Mouse (Mus musculus) splenic B cell, adult 2 months (primary cell): ENCODE results near the gene Hist1h1e.
A peak's percentile ranks its signal among the peaks of the same experiment; 100 is the strongest.
"Not testable (repeated sequence)": the region's sequence is repeated elsewhere in the genome, so short reads cannot be mapped to it uniquely, and the experiment has no call there.

Source experiments
- DNase-seq: peaks from one replicate; pipeline ENCODE4 v3.0.0-alpha.2; 2011; ENCODE audit warnings: low read depth, low spot score
- H3K27me3 ChIP-seq: 2 replicates; pipeline ENCODE4 v1.6.1; 2012; ENCODE audit warnings: mild to moderate bottlenecking, low read length, moderate library complexity, mixed read lengths; ENCODE audit not compliant: control insufficient read depth, poor library complexity, insufficient read depth, severe bottlenecking
- H3K36me3 ChIP-seq: 2 replicates; pipeline ENCODE4 v1.6.1; 2012; ENCODE audit warnings: mild to moderate bottlenecking, low read length, moderate library complexity, mixed read lengths; ENCODE audit not compliant: control insufficient read depth, poor library complexity, insufficient read depth, severe bottlenecking

Gene Hist1h1e

DNA sequence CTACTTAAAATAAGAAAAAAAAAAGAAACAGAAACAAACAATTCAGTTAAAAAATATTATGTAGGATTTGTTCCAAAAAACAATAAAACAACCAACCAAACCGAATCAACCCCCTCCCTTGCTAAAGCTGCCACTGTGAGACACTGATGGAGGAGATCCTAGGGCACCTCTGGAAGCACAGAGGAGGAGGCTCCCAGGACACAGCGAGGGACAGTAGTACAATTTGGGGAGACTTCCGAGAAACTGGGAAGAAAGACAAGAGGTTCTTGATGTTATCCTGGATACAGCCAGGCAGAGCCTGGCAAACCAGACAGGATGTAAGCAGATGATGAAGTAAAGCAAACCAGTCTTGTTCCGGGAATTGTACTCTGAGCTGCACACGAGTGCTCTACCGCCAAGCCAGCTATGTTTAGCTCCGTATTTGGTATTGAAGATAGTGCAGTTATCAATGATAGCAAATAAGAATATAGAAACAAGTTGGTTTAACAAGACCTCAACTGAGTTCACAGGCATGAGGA is 19.1 kb downstream of the Hist1h1e start:
- Histone ChIP-seq H3K36me3 (no peaks in the 10 kb centered on the region), H3K27me3 (no peaks in the 10 kb centered on the region)
- no peak for DNase-seq

DNA sequence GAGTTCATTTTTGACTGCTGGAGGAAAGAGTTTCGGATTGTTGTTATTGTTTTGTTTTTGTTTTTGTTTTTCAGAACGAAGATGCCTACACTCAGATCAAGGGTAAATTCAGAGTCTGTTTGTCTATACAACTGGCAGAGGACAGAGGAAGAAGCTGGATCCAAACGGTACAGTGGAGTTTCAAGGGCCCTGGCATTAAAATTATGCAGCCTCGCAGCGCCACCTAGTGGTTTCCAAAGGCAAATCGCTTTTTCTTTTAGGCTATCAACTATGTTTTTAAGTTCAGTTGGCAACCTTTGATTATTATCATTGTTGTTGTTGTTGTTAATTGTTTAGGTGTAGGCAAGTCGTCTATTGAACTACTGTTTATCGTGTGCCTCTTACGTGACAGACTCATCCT is 24.4 kb downstream of the Hist1h1e start:
- no peaks in the 10 kb centered on the region for H3K27me3 ChIP-seq
- no peaks in the 10 kb centered on the region for H3K36me3 ChIP-seq
- peak; percentile 89 for DNase-seq

DNA sequence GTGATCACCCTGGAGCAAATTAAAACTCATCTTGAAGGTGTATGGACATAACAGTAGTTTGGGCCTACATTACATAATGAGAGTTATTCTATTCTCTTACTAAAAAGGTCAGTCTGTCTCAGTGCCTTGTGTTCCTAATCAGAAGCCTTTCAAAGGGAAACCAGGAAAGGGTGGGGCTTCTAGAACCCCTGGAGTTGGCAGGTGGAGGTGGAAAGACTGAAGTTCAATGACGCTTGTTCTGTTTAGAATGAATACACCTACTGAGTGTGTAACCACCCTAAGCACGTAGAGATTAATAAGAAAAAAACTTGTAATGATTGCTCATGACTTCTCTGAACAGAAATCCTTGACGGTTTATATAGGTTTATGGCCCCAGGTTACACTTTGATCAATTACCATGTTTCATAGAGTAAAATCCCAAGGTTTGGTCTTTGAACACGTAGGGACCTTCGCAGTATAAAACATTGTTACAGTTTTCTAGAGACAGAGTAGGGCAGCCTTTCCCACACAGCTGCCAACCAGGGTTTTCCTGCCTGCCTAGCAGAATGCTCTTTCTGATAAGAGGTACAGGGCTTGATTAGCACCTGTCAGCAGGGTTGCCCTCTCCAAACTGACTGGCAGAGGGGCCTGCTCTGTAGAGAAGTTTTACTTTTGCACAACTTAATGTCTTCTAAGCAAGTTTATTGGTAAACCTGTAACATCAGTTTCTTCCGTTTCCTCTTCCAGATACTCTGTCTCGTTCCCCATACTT is 26.6 kb downstream of the Hist1h1e start:
- no peak for DNase-seq
- Histone ChIP-seq H3K36me3 (no peaks in the 10 kb centered on the region), H3K27me3 (no peaks in the 10 kb centered on the region)

DNA sequence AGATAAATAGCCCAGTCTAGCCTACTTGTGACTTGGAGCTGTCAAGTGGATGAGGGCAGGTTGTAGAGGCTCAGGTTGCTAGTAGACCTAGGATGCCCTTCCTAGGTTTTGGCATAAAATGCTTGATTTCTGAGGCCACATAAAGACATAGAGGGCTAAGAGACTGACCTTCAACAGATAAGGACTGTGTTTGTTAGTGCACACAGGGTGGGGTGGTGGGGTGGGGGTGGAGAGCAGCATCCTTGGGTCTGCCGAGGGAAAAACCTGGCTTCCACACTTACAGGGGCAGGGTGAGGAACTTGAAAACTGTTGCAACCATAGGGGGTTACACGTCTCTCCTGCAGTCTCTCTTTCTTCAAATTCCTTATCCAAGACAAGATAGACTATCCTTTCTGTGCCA is 27.2 kb downstream of the Hist1h1e start:
- H3K36me3 ChIP-seq: no peaks in the 10 kb centered on the region
- no peaks in the 10 kb centered on the region for H3K27me3 ChIP-seq
- DNase-seq: no peak

DNA sequence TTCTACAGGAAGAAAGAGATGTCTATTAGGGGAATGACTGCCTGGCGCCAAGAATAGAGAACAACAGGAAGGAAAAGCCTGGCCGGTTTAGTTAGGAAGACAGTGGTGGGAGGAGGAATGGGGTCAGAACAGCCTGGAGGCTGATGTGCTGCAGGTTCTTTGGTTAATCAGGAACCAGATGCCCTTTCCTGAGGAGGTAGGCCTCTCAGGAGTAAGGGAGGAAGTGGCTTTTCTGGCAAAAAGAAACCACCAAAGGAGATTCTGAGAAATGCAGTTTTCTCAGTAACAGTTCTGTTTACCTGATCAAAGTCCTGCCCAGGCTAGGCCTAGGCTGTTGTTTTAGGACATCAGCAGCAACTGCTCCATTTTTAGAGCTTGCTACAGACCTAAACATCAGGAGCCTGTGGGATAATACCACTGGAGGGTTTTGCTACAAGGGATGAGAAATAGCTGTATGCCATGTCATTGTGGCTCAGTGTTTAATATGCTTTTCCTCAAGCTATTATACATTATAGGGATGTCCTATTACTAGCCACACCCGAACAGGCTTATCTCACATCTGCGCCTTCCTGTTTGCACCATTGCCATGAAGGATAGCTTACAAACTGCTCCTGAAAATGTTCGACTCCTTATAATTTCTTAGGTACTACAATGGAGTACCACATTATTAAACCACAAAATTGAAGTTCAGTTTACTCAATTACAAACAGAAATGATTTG is 29.1 kb downstream of the Hist1h1e start:
- DNase-seq: no peak
- H3K36me3 ChIP-seq: no peaks in the 10 kb centered on the region
- no peaks in the 10 kb centered on the region for H3K27me3 ChIP-seq

DNA sequence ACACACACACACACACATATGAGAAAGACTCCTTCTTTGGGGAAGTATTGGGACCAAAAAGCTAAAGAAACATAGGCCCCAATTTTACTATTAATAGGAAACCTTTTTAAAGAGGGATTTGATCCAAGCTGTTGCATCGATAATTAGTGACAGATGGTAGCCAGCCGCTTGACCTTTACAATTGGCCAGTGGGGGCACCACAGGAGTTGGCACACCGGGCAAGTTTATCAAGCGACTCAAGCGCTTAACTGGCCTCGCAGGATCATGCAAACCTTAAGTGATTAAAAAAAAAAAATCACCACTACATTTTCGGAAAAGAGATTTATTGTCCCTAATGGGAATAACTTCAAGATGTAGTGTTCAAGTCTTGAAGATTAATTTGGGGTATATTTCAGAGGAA is 29.7 kb downstream of the Hist1h1e start:
- no peaks in the 10 kb centered on the region for H3K36me3 ChIP-seq
- no peak for DNase-seq
- no peaks in the 10 kb centered on the region for H3K27me3 ChIP-seq

DNA sequence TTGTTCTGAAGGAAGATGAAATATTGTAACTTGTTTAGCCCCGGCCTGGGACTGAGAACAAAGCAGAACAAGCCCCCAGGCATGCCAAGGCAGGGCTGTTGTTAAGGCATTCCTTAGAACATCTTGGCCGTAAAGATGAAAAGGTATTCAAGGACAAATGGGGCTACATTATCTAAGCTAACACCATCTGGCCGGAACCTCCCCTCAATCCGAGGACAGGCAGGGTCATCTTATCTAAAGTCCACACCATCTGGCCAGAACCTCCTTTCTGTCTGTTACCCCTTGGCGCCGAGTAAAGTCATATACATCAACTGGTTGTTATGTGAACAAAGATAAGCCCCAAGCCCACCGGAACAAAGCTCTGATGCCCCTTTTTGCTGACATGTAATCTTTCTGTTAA is 30.5 kb downstream of the Hist1h1e start:
- not testable (repeated sequence) for DNase-seq, H3K36me3 ChIP-seq, H3K27me3 ChIP-seq

DNA sequence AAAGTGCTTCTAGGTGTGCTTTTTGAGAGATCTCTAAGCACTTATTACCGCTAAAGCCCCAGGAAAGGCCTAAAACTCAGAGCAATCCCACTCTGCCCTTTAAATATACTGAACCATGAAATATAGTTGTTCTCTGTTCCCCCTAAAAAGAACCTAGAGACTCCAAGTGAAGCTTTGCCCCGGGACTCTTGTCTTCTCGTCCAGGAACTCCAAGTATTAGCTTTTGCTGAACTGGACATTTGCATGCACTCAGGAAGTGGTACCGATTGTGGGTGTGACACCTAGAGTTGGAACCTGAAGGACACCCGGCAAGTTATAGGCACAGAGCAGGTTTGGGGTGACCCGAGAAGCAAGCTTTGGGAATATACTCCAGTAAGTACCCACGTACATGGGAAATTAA is 31.2 kb downstream of the Hist1h1e start:
- no peak for DNase-seq

DNA sequence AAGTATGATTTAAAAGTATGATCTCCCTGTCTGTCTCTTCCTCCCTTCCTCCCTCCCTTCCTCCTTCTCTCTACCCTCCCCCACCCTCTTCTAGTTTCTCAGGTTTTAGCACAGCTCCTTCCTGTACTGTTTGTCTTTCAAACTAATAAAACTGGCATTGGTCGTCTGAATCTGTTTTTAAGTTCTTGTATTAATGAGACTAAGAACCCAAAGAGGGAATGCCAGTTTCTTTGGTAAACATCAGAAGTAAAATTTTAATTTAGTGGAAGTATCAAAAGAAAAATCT is 35.5 kb downstream of the Hist1h1e start:
- Histone ChIP-seq H3K36me3 (no peaks in the 10 kb centered on the region), H3K27me3 (no peaks in the 10 kb centered on the region)
- DNase-seq: peak; percentile 7

More for the DNA sequence above, 31.2 kb downstream of the Hist1h1e start:
- H3K27me3 ChIP-seq: no peaks in the 10 kb centered on the region
- no peaks in the 10 kb centered on the region for H3K36me3 ChIP-seq

DNA sequence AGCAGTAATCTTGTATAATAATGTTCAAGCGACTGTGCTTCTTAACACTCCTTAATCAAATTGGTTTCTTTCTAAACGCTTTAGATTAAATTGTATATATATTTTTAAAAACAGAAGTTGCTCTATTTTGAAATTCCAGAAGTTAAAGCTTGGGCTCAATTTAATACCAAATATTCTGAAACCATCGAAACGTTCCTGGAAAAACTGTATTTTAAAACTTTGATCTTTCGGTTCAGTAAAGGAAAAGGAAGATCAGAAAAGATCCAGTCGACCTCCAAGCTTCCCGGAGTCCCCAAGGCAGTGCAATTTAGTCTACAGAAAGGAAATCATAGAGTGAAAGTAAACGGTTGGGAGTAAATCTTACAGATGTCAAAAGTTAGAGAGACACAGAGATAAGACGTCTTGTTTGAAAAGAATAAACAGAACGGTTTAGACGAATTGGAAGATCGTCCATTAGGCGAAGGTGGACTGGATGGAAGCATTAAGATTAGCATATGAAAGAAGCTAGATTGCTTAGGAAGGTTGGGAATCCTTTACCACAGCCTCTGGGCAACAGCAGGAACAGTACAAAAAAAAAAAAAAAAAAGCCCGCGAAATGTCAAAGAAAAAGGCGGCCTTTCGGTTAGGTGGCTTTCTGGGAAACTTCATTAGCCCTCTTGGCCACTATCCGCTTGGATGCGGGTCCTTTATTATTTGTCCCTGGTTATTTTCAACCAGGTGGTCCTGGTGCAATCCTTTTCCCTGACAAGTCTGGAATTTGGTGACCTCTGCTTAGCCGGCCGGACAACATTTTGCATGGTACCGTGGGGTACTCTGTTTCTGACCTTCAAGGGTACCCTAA is 36.0 kb downstream of the Hist1h1e start:
- DNase-seq: peak; percentile 24
- Histone ChIP-seq H3K36me3 (no peaks in the 10 kb centered on the region), H3K27me3 (no peaks in the 10 kb centered on the region)

DNA sequence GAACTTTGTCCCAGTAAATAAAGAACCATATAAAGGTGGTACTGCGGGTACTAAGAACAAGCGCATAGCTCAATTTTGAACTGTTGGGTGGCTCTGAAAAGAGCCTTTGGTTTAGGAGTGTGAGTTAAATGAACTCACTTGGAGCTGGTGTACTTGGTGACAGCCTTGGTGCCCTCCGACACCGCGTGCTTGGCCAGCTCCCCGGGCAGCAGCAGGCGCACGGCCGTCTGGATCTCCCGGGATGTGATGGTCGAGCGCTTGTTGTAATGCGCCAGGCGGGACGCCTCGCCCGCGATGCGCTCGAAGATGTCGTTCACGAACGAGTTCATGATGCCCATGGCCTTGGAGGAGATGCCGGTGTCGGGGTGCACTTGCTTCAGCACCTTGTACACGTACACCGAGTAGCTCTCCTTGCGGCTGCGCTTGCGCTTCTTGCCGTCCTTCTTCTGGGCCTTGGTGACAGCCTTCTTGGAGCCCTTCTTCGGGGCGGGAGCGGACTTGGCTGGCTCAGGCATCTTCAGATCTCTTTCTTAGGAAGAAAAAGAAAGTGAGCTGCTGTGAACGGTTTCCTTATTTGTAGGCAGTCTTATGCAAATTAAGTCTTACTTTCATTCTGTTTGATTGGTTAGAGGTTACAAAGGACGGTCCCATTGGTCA is 36.8 kb downstream of the Hist1h1e start:
- peak; percentile 94 for DNase-seq
- not testable (repeated sequence) for H3K36me3 ChIP-seq, H3K27me3 ChIP-seq

DNA sequence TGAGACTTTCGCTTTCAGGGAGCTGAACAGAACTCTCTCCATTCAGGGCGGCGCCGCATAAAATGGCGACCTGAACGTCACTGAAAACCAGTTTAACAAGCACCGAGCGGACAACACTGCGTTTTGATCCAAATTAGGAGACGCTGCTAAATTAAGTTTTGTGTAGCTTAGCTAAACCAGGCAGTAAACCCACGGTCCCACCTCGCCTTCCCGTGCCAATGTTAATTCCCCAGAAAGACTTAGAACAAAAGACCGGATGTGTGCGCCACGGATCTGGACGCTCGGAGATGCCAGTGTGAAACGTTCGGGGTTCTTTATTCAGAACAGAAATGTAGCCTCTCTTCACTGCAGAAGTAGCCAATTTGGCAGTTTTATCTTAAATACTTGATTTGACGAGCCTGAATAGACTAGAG is 37.3 kb downstream of the Hist1h1e start:
- no peaks in the 10 kb centered on the region for H3K27me3 ChIP-seq
- H3K36me3 ChIP-seq: no peaks in the 10 kb centered on the region
- peak; percentile 80 for DNase-seq

DNA sequence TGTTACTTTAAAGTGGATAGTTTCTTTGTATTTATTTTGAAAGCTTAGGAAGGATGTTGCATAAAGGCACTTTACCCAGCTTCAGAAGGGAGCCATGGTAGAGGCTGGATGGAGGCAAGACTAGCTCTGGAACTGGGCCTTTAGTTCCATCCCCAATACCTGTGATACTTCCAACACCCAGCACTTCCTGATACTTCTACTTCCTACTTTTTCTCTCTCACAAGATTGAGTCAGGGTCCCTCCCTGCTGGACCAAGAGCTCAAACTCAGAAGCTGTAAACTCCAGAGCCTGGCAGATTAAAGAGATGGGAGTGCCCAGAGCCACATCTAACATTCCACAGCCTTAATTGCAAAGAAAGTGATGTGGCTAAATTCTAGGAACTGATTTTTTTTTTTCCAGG is 38.0 kb downstream of the Hist1h1e start:
- Histone ChIP-seq H3K36me3 (no peaks in the 10 kb centered on the region), H3K27me3 (no peaks in the 10 kb centered on the region)
- DNase-seq: peak; percentile 10

DNA sequence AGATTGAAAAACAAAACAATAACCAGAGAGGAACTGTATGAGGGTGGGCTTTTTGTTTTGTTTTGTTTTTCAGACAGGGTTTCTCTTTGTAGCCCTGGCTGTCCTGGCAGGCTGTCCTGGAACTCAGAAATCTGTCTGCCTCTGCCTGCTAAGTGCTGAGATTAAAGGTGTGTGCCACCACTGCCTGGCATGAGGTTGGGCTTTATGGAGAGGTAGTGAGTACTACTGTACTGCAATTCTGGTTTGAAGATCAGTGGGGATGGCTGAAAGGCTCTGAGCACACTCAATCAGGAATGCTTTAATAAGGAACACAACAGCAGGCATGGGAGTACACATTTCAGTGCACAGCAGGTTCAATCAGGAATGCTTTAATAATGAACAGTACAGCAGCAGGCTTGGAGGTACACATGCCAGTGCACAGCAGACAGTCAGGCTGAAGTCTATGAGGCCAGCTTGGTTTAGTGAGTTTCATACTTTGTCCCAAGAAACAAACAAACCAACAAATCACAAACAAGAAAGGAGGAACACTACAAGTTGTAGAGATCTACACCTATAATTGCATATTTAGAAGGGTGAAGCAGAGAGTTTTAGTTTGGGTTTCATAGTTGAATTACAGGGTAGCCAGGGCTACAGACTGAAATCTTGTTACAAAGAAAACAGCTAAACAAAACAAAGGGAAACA is 38.8 kb downstream of the Hist1h1e start:
- no peaks in the 10 kb centered on the region for H3K36me3 ChIP-seq
- peak; percentile 8 for DNase-seq
- H3K27me3 ChIP-seq: no peaks in the 10 kb centered on the region
